Mouse (Mus musculus) liver, embryonic 13.5 days (tissue): Measurements from ENCODE around the gene Rnf20. TPM values are rescaled to one million over a fixed set of nuclear protein-coding genes. Genes with fewer than 3 reads are reported as not detected.

Source experiments
- ATAC-seq: fragments of 200-750 bp; cut with Nextera tagmentation; 2 replicates; pipeline ENCODE4 v1.8.0; 2017; ENCODE audit warnings: low read depth, mild to moderate bottlenecking, moderate number of reproducible peaks, moderate library complexity
- DNase-seq: peaks from one replicate; pipeline ENCODE4 v3.0.0; 2022
- H3K27ac ChIP-seq: fragments of 300-500 bp; sonication (generic); 2 replicates; pipeline ENCODE4 v1.5.1; 2015; ENCODE audit warnings: moderate library complexity, mild to moderate bottlenecking, inconsistent platforms
- H3K27me3 ChIP-seq: fragments of 300-500 bp; sonication (generic); 2 replicates; pipeline ENCODE4 v1.6.1; 2015; ENCODE audit warnings: mild to moderate bottlenecking, inconsistent platforms
- H3K36me3 ChIP-seq: fragments of 300-500 bp; sonication (generic); 2 replicates; pipeline ENCODE4 v1.6.1; 2015; ENCODE audit warnings: mild to moderate bottlenecking, inconsistent platforms
- H3K4me1 ChIP-seq: fragments of 300-500 bp; sonication (generic); replicated peaks from 2 replicates; pipeline ENCODE4 v1.6.1; 2015; ENCODE audit warnings: inconsistent platforms
- H3K4me2 ChIP-seq: fragments of 300-500 bp; sonication (generic); 2 replicates; pipeline ENCODE4 v1.6.1; 2015; ENCODE audit warnings: inconsistent platforms, mild to moderate bottlenecking, moderate library complexity
- H3K4me3 ChIP-seq: fragments of 300-500 bp; sonication (generic); replicated peaks from 2 replicates; pipeline ENCODE4 v1.5.1; 2015; ENCODE audit warnings: mild to moderate bottlenecking, inconsistent platforms
- H3K9ac ChIP-seq: fragments of 300-500 bp; sonication (generic); 2 replicates; pipeline ENCODE4 v1.6.1; 2015; ENCODE audit warnings: mild to moderate bottlenecking, inconsistent platforms
- H3K9me3 ChIP-seq: fragments of 300-500 bp; sonication (generic); replicated peaks from 2 replicates; pipeline ENCODE4 v1.6.1; 2016; ENCODE audit warnings: inconsistent platforms
- WGBS: fragments of 180-500 bp; shearing (Covaris S2); methylation state at CpG from one replicate; pipeline ENCODE4 v1.1.7; 2015; ENCODE audit not compliant: insufficient replicate concordance; 5-methylcytosine and 5-hydroxymethylcytosine counted together
- polyA plus RNA-seq: library from polyadenylated mRNA; unstranded; fragments of >200 nt; fragmentation: Nextera tagmentation; extraction: Ambion mirVana; gene quantifications from 2 replicates; pipeline ENCODE4 v1.2.1, GENCODE M21; 2015

The Rnf20 gene
- polyA plus RNA-seq, 1 experiment from 2014 or later: 17.0 TPM

GRCm38 (mm10) chr4:49661664-49662063, 29.9 kb downstream of the Rnf20 start:
- ATAC-seq: no peak
- no peak overlapping the region for H3K4me3 ChIP-seq
- H3K9me3 ChIP-seq: no peaks in the 10 kb centered on the region
- WGBS: 90% methylated on average over 9 of the region's 9 CpGs
- H3K4me1 ChIP-seq: no peaks in the 10 kb centered on the region
- no peak overlapping the region for H3K27ac ChIP-seq
- no peak overlapping the region for H3K4me2 ChIP-seq
- no peak for DNase-seq
- no peaks in the 10 kb centered on the region for H3K27me3 ChIP-seq
- H3K9ac ChIP-seq: no peak overlapping the region
- H3K36me3 ChIP-seq: peaks cover 38% of the 10 kb centered on the region

DNA sequence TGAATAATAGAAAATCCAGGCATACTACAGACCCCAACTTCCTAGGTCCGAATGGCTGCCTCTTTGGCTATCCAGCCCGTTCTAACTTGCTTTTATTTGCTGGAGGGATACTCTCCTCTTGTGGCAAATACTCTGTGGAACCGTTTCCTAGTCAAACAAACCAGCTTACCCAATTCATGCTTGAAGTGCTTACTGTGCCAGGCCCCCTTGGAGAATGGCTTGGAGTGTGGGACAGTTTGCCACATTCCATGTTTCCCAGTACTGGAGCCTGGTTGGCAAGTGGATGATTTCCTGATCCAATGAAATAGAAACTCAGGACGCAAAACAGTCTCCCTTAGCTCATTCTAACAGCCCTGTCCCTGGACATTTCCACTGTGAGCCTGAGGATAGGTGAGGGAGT, 30.4 kb downstream of the Rnf20 start:
- Histone ChIP-seq H3K4me2 (no peak overlapping the region), H3K9ac (no peak overlapping the region), H3K27me3 (no peaks in the 10 kb centered on the region), H3K36me3 (peaks cover 36% of the 10 kb centered on the region), H3K4me1 (no peaks in the 10 kb centered on the region), H3K27ac (no peak overlapping the region), H3K9me3 (no peaks in the 10 kb centered on the region), H3K4me3 (no peak overlapping the region)
- DNase-seq (no peak), ATAC-seq (no peak)
- WGBS: 74% methylated on average over 4 of the region's 4 CpGs

- H3K9ac ChIP-seq: no peak overlapping the region
- H3K4me1 ChIP-seq: no peaks in the 10 kb centered on the region
- H3K4me2 ChIP-seq: no peak overlapping the region
- ATAC-seq: no peak
- peaks cover 20% of the 10 kb centered on the region for H3K36me3 ChIP-seq
- no peak for DNase-seq
- H3K9me3 ChIP-seq: no peaks in the 10 kb centered on the region
- no peaks in the 10 kb centered on the region for H3K27me3 ChIP-seq
- WGBS: 73% methylated on average over 5 of the region's 5 CpGs
- no peak overlapping the region for H3K4me3 ChIP-seq
- no peak overlapping the region for H3K27ac ChIP-seq
Measured at GRCm38 (mm10) chr4:49664850-49665249, 33.0 kb downstream of the Rnf20 start.

DNA sequence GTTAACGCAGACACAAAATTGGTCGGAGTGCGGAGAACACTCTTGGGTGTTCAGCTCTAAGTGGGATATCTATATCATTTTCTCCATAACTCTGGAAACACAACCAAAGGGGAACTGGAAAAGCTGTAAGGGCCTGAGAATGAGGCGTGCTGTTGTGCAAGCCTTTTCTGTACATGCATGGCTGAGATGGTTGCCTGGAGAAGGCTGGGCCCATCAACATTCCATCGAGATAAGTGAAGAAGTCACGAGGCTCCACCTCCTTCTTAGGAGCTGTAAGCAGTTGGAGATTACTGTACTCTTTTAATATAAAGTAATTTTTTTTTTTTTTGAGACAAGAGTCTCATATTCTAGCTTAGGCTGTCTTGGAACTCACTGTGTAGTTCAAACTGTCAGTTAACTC, 44.3 kb downstream of the Rnf20 start:
- no peaks in the 10 kb centered on the region for H3K9me3 ChIP-seq
- H3K36me3 ChIP-seq: no peaks in the 10 kb centered on the region
- no peak overlapping the region for H3K4me3 ChIP-seq
- 75% methylated on average over 6 of the region's 6 CpGs for WGBS
- no peak overlapping the region for H3K9ac ChIP-seq
- no peaks in the 10 kb centered on the region for H3K4me1 ChIP-seq
- no peaks in the 10 kb centered on the region for H3K27me3 ChIP-seq
- ATAC-seq (no peak), DNase-seq (no peak)
- no peak overlapping the region for H3K4me2 ChIP-seq
- H3K27ac ChIP-seq: no peak overlapping the region

DNA sequence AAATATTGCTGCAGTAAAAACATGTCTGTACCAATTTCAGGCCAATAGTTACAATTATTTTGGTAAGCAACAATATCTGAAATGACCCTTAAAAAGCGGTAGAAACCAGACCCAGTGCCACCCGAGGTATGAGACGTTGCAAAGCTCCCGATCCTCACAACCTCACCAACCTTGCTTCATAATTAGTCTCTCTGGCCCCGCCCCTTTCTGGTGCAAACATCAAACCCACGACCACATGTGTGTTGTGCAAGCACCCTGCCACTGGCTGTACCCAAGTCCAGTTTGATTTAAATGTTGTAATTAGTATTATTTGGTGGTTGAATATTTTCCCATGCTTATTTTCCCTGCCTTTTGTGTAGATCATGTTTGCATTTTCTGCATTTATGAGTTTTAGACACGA, 45.0 kb downstream of the Rnf20 start:
- H3K27me3 ChIP-seq: no peaks in the 10 kb centered on the region
- H3K9me3 ChIP-seq: no peaks in the 10 kb centered on the region
- no peak overlapping the region for H3K4me3 ChIP-seq
- H3K9ac ChIP-seq: no peak overlapping the region
- ATAC-seq (no peak), DNase-seq (no peak)
- no peak overlapping the region for H3K27ac ChIP-seq
- H3K36me3 ChIP-seq: no peaks in the 10 kb centered on the region
- 54% methylated on average over 7 of the region's 7 CpGs for WGBS
- H3K4me1 ChIP-seq: no peaks in the 10 kb centered on the region
- no peak overlapping the region for H3K4me2 ChIP-seq

- ATAC-seq (no peak), DNase-seq (no peak)
- Histone ChIP-seq H3K36me3 (no peaks in the 10 kb centered on the region), H3K4me2 (no peak overlapping the region), H3K4me3 (no peak overlapping the region), H3K27me3 (no peaks in the 10 kb centered on the region), H3K9ac (no peak overlapping the region), H3K4me1 (no peaks in the 10 kb centered on the region), H3K9me3 (no peaks in the 10 kb centered on the region), H3K27ac (no peak overlapping the region)
- 73% methylated on average over 11 of the region's 11 CpGs for WGBS
Measured at GRCm38 (mm10) chr4:49680171-49680875, 48.5 kb downstream of the Rnf20 start.

DNA sequence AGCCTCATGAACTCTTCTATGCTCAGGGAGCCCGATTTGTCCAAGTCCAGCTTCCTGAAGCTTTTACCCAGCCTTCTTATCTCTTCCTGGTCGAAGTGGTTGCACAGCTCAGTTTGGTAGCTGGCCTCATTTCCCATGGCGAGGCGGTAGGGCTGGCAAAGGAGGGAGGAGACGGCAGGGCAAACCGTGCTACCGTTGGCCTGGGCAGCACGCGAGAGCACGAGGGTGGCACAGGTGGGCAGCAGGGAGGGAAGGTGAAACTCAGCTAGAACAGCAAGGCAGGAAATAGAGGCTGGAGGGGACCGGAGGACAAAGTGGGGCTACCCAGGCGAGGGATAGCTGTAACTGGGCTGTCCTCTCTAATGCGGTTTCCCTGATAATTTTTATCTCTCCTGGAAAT, 50.0 kb downstream of the Rnf20 start, which contains the start of gene Ppp3r2:
Ppp3r2 (minus strand) TSS at position 213 of the 400 bp plus-strand sequence.
- Histone ChIP-seq H3K27me3 (no peaks in the 10 kb centered on the region), H3K4me1 (no peaks in the 10 kb centered on the region), H3K4me2 (no peak within 1 kb of the TSS), H3K9me3 (no peaks in the 10 kb centered on the region), H3K27ac (no peak within 1 kb of the TSS), H3K4me3 (no peak within 1 kb of the TSS), H3K9ac (no peak within 1 kb of the TSS), H3K36me3 (no peaks in the 10 kb centered on the region)
- 66% methylated on average over 13 of the region's 13 CpGs for WGBS
- ATAC-seq (no peak), DNase-seq (no peak)

- H3K4me1 ChIP-seq: no peaks in the 10 kb centered on the region
Measured at GRCm38 (mm10) chr4:49688594-49689288, 56.9 kb downstream of the Rnf20 start.

GRCm38 (mm10) chr4:49691405-49692194, 59.8 kb downstream of the Rnf20 start:
- Histone ChIP-seq H3K4me2 (no peak overlapping the region), H3K4me3 (no peak overlapping the region)

More at GRCm38 (mm10) chr4:49688594-49689288, 56.9 kb downstream of the Rnf20 start:
- no peak overlapping the region for H3K27ac ChIP-seq
- DNase-seq: no peak
- H3K27me3 ChIP-seq: no peaks in the 10 kb centered on the region
- no peaks in the 10 kb centered on the region for H3K36me3 ChIP-seq
- ATAC-seq: no peak
- no peak overlapping the region for H3K4me2 ChIP-seq
- H3K4me3 ChIP-seq: no peak overlapping the region
- no peak overlapping the region for H3K9ac ChIP-seq
- WGBS: 23% methylated on average over 9 of the region's 9 CpGs
- no peaks in the 10 kb centered on the region for H3K9me3 ChIP-seq

More at GRCm38 (mm10) chr4:49691405-49692194, 59.8 kb downstream of the Rnf20 start:
- 58% methylated on average over 12 of the region's 12 CpGs for WGBS
- DNase-seq: no peak
- Histone ChIP-seq H3K4me1 (no peaks in the 10 kb centered on the region), H3K27me3 (no peaks in the 10 kb centered on the region), H3K36me3 (no peaks in the 10 kb centered on the region), H3K27ac (no peak overlapping the region), H3K9me3 (no peaks in the 10 kb centered on the region), H3K9ac (no peak overlapping the region)
- no peak for ATAC-seq
